Mouse (Mus musculus): Measurements from ENCODE around the gene Gm16381. TPM values are rescaled to one million over a fixed set of nuclear protein-coding genes. Genes with fewer than 3 reads are reported as not detected.

Gm16381 gene
- not detected in 2 replicates for polyA plus RNA-seq (2012; rRNA removed)

DNA sequence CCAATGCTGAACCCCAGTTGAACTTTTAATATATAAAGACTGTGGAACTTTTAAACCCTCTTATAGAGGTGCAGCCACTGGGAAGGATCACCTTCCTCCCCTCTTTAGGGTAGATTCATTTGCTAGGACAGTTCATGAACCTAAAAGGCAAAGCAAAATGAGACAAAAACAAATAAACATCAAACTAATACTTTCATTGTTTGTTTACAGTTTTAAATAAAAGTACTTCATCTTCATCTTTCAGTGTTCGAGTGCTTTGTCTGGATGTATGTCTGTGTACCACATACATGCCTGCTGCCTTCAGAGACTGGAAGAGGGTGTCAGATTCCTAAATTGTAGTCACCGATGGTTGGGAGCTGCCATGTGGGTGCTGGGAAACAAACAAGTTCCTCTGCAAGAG is at the start of gene Gm16381:
Gene Gm16381 (minus strand): TSS at position 101 of the 400 bp plus-strand sequence.

GRCm38 (mm10) chr12:87618569-87618968 is 25.9 kb downstream of the Gm16381 start, which contains the start of gene Gm4027:
Gene Gm4027 (plus strand): TSS chr12:87618869.

GRCm38 (mm10) chr12:87602388-87602787 is 42.0 kb downstream of the Gm16381 start, which contains the start of gene Oog1:
Gene Oog1 (plus strand): TSS chr12:87602688.

Other genes starting within 250 kb of the Gm16381 start
- 32.5 and 32.8 TPM in 2 replicates for gene Slirp, start 200.7 kb downstream of the Gm16381 start, polyA plus RNA-seq (2012; rRNA removed)
- gene Alkbh1, start 200.6 kb downstream of the Gm16381 start, polyA plus RNA-seq (2012; rRNA removed): 12.8 and 17.1 TPM in 2 replicates
- 15.4 and 15.6 TPM in 2 replicates for gene Snw1, start 172.3 kb downstream of the Gm16381 start, polyA plus RNA-seq (2012; rRNA removed)
- not detected in 2 replicates for gene Gm5788, start 149.9 kb downstream of the Gm16381 start, polyA plus RNA-seq (2012; rRNA removed)
- not detected in 2 replicates for gene Gm8300, start 130.3 kb downstream of the Gm16381 start, polyA plus RNA-seq (2012; rRNA removed)
- not detected in 2 replicates for gene Oog1, start 41.9 kb downstream of the Gm16381 start, polyA plus RNA-seq (2012; rRNA removed)
- not detected in 2 replicates for gene Gm4027, start 25.8 kb downstream of the Gm16381 start, polyA plus RNA-seq (2012; rRNA removed)
- gene Gm21319, start 131.1 kb upstream of the Gm16381 start, polyA plus RNA-seq (2012; rRNA removed): not detected in 2 replicates
- gene Gm21936, start 150.9 kb upstream of the Gm16381 start, polyA plus RNA-seq (2012; rRNA removed): not detected in 2 replicates
- 0.01 and 0.20 TPM in 2 replicates for gene BB287469, start 172.0 kb upstream of the Gm16381 start, polyA plus RNA-seq (2012; rRNA removed)
- gene Gm2001, start 197.7 kb upstream of the Gm16381 start, polyA plus RNA-seq (2012; rRNA removed): not detected in 2 replicates
- gene Gm2016, start 229.5 kb upstream of the Gm16381 start, polyA plus RNA-seq (2012; rRNA removed): not detected in 2 replicates

All from liver, embryonic 18 days (tissue).